In the genomic region with DNA sequence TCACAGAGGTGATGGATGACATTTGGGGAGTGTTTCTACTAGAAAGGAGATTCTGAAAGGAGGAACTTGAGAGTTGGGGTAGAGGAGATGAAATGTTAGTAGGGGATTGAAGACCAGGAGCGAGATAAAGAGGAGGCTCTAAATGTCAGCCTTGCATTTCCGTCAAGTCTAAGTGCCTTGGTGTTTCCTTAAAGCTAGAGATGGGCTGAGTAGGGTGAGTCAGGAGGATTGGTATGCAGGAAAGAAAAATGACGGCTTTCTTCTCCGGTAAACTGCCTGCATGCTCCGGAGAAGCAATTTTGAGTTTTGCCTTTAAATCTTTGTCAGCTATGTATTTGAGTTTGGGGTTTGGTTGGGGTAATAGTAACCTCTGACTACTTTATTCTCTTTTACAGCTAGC, we compare ENCODE assay signal across 8 mouse cellular contexts. TPM values are rescaled to one million over a fixed set of nuclear protein-coding genes. Genes with fewer than 3 reads are reported as not detected.
DNase-seq lines count a peak whose midpoint lies in the region; ATAC-seq and TF ChIP-seq lines count a peak whose summit lies in the region.

No protein-coding gene starts in this region.

- H3K27ac ChIP-seq in kidney, adult 2 months (ENCODE audit: insufficient read depth, low read depth, low read length) = peak overlapping the region; percentile 88
- H3K27ac ChIP-seq in hindbrain, embryonic 13.5 days = no peak overlapping the region
- H3K27ac ChIP-seq in midbrain, embryonic 13.5 days = no peak overlapping the region

- H3K9me3 ChIP-seq in hindbrain, embryonic 13.5 days = no peaks in the 10 kb centered on the region
- no peaks in the 10 kb centered on the region for H3K9me3 ChIP-seq in midbrain, embryonic 13.5 days

- no peak for DNase-seq in kidney, adult 2 months
- DNase-seq in kidney, adult 18-20 months = no peak
- DNase-seq in Muller cell, postnatal 12 days (ENCODE audit: inconsistent ontology term) = peak; percentile 23
- no peak for DNase-seq in MN1 (ENCODE audit: low spot score)
- DNase-seq in layer of hippocampus, postnatal 25 days (ENCODE audit: extremely low spot score in 1 of 2, low spot score in 1 of 2) = no peak
- DNase-seq in gastrocnemius, postnatal 4 days (ENCODE audit: low spot score in 2 of 2) = no peak

- no peaks in the 10 kb centered on the region for H3K27me3 ChIP-seq in kidney, adult 2 months (replicated peaks; ENCODE audit: control insufficient read depth, insufficient read depth, low read length)
- H3K27me3 ChIP-seq in hindbrain, embryonic 13.5 days = 0 out of 2 replicates have a peak, but pooled peaks cover 4% of the 10 kb centered on the region
- H3K27me3 ChIP-seq in midbrain, embryonic 13.5 days = no peaks in the 10 kb centered on the region

- TF ChIP-seq POLR2A in kidney, adult 2 months (IDR thresholded peaks at IDR 0.05; ENCODE audit: low read depth, low read length) = no peak

- H3K4me2 ChIP-seq in hindbrain, embryonic 13.5 days = peak overlapping the region; percentile 78
- peak overlapping the region; percentile 80 for H3K4me2 ChIP-seq in midbrain, embryonic 13.5 days (replicated peaks)

- no peaks in the 10 kb centered on the region for H3K36me3 ChIP-seq in kidney, adult 2 months (ENCODE audit: control insufficient read depth, insufficient read depth, low read length)
- H3K36me3 ChIP-seq in hindbrain, embryonic 13.5 days = no peaks in the 10 kb centered on the region
- H3K36me3 ChIP-seq in midbrain, embryonic 13.5 days = no peaks in the 10 kb centered on the region

- no peak for TF ChIP-seq CTCF in kidney, adult 2 months (conservative IDR thresholded peaks at IDR 0.05; ENCODE audit: insufficient read depth, insufficient read length, low read depth, low read length)

- H3K4me1 ChIP-seq in kidney, adult 2 months (ENCODE audit: control insufficient read depth, insufficient read depth, low read length) = peaks cover 13% of the 10 kb centered on the region; the same call in 1 of the 2 replicates
- H3K4me1 ChIP-seq in hindbrain, embryonic 13.5 days (replicated peaks) = peaks cover 34% of the 10 kb centered on the region
- H3K4me1 ChIP-seq in midbrain, embryonic 13.5 days (replicated peaks) = peaks cover 43% of the 10 kb centered on the region

- H3K4me3 ChIP-seq in kidney, adult 2 months (ENCODE audit: insufficient read depth, low read depth, low read length) = peak overlapping the region; percentile 99
- peak overlapping the region; percentile 70 for H3K4me3 ChIP-seq in hindbrain, embryonic 13.5 days
- peak overlapping the region; percentile 66 for H3K4me3 ChIP-seq in midbrain, embryonic 13.5 days (replicated peaks)

- ATAC-seq in hindbrain, embryonic 13.5 days (ENCODE audit: low FRiP score) = no peak
- no peak for ATAC-seq in midbrain, embryonic 13.5 days

- peak overlapping the region; percentile 80 for H3K9ac ChIP-seq in hindbrain, embryonic 13.5 days
- H3K9ac ChIP-seq in midbrain, embryonic 13.5 days (replicated peaks) = peak overlapping the region; percentile 88

- 17% methylated on average over 5 of the region's 5 CpGs for WGBS in kidney, adult 2 months
- WGBS in hindbrain, embryonic 13.5 days = 71% methylated on average over 5 of the region's 5 CpGs
- 76% methylated on average over 5 of the region's 5 CpGs for WGBS in midbrain, embryonic 13.5 days

RNA-seq across cellular contexts. Expression of a gene that starts 1.6 kb away (rescaled TPM):
- polyA plus RNA-seq in kidney, adult 2 months (2012; rRNA removed) = 58.8 and 65.4 TPM in 2 replicates
- 17.8 and 18.6 TPM in 2 replicates for polyA plus RNA-seq in hindbrain, embryonic 13.5 days (2015; fragmentation: Nextera tagmentation; extraction: Ambion mirVana)
- 18.3 and 18.5 TPM in 2 replicates for polyA plus RNA-seq in midbrain, embryonic 13.5 days (2015; fragmentation: Nextera tagmentation; extraction: Ambion mirVana)
- total RNA-seq in layer of hippocampus, postnatal 25 days (2021) = 10 to 100 TPM; 59.8 to 61.3 TPM
- 10 to 100 TPM; 30.7 to 34.1 TPM for total RNA-seq in gastrocnemius, postnatal 4 days (2021)

RNA-seq across cellular contexts. Expression of a gene that starts 30.2 kb away (rescaled TPM):
- polyA plus RNA-seq in kidney, adult 2 months (2012; rRNA removed) = 27.7 and 29.6 TPM in 2 replicates
- not detected in 2 replicates for polyA plus RNA-seq in hindbrain, embryonic 13.5 days (2015; fragmentation: Nextera tagmentation; extraction: Ambion mirVana)
- not detected in 2 replicates for polyA plus RNA-seq in midbrain, embryonic 13.5 days (2015; fragmentation: Nextera tagmentation; extraction: Ambion mirVana)
- not detected for total RNA-seq in layer of hippocampus, postnatal 25 days (2021)
- total RNA-seq in gastrocnemius, postnatal 4 days (2021) = under 1 TPM in 1 of 2 experiments, not detected in 1; 0.36 TPM

RNA-seq across cellular contexts. Expression of a gene that starts 37.0 kb away (rescaled TPM):
- 5.4 and 8.5 TPM in 2 replicates for polyA plus RNA-seq in kidney, adult 2 months (2012; rRNA removed)
- polyA plus RNA-seq in hindbrain, embryonic 13.5 days (2015; fragmentation: Nextera tagmentation; extraction: Ambion mirVana) = 24.5 and 26.0 TPM in 2 replicates
- polyA plus RNA-seq in midbrain, embryonic 13.5 days (2015; fragmentation: Nextera tagmentation; extraction: Ambion mirVana) = 22.3 and 22.9 TPM in 2 replicates
- 10 to 100 TPM; 42.6 to 43.3 TPM for total RNA-seq in layer of hippocampus, postnatal 25 days (2021)
- total RNA-seq in gastrocnemius, postnatal 4 days (2021) = 10 to 100 TPM; 16.7 to 18.9 TPM

Comparison
In these comparisons a context has a peak if more than half of its experiments do, and no peak if none do; other contexts are left out.
1. RNA of a gene that starts 30.2 kb away (polyA plus RNA-seq): 27.7 to 29.6 TPM in kidney, adult 2 months; not detected in hindbrain, embryonic 13.5 days and not detected in midbrain, embryonic 13.5 days; every median in the first group is over 10 times any median in the second.
2. Peak in every context shown above with its lines, with median percentiles within 50 percentile points of each other: H3K4me3 ChIP-seq.